Mouse (Mus musculus): ENCODE results near the gene Cep57. TPM values are rescaled to one million over a fixed set of nuclear protein-coding genes. Genes with fewer than 3 reads are reported as not detected.

The Cep57 gene
- total and polyA plus RNA-seq, 3 experiments, result 26.5 to 50.6 (median 49.4) TPM

DNA sequence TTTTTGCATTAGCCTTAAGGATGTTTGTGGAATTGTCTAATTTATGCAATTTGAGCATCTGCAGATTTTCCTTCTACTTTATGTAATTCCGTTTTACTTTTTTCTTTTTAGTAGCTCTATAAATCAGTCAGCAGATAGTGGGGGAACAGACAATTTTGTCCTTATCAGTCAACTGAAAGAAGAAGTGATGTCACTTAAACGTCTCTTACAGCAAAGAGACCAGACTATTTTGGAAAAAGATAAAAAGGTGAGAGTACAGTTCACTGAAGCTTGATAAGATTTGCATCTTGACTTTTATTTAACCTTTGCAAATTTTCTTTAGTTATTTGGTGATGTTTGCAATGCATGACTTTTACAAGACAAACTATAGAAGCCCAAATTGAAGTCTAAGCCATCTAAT, 9.8 kb upstream of the Cep57 start:
- Histone ChIP-seq H3K4me2 (ENCODE audit: insufficient read depth, low read depth, poor library complexity, severe bottlenecking) (no peak overlapping the region), H3K36me3 (replicated peaks in 1 of 2; ENCODE audit: control insufficient read depth in 1 of 2, insufficient read depth in 1 of 2, low read length in 1 of 2) (peaks cover 51 to 84% of the 10 kb centered on the region in 2 experiments), H3K79me2 (replicated peaks; ENCODE audit: control insufficient read depth, extremely low read depth, insufficient read depth, poor library complexity, severe bottlenecking) (peaks cover 9% of the 10 kb centered on the region), H3K9me3 (replicated peaks; ENCODE audit: low read length) (no peaks in the 10 kb centered on the region), H3K9ac (ENCODE audit: insufficient read depth, low read depth) (no peak overlapping the region), H3K27ac (ENCODE audit: insufficient read depth, low read depth) (no peak overlapping the region), H3K27me3 (replicated peaks) (no peaks in the 10 kb centered on the region), H3K4me3 (replicated peaks in 1 of 3; ENCODE audit: low read depth in 2 of 3, low read length in 2 of 3, poor library complexity in 1 of 3) (no peak overlapping the region), H3K4me1 (ENCODE audit: control insufficient read depth in 1 of 2, insufficient read depth in 2 of 2) (peaks cover 0 to 49% of the 10 kb centered on the region in 2 experiments; a peak in 3 of 4 replicates)
- TF ChIP-seq USF1 (IDR thresholded peaks at IDR 0.05; ENCODE audit: low read depth, low read length), result no peak
- no peak for TF ChIP-seq IRF4 (IDR thresholded peaks at IDR 0.05; ENCODE audit: low read depth, low read length)
- no peak for TF ChIP-seq JUND (conservative IDR thresholded peaks at IDR 0.05; ENCODE audit: low read depth, low read length)
- no peak for TF ChIP-seq CHD1 (IDR thresholded peaks at IDR 0.05; ENCODE audit: low read depth, low read length)
- no peak for TF ChIP-seq CTCF (conservative IDR thresholded peaks at IDR 0.05 in 1 of 2, IDR thresholded peaks at IDR 0.05 in 1 of 2; ENCODE audit: low read depth in 2 of 2, low read length in 2 of 2)
- dilution Hi-C loops (cut with MboI; ENCODE audit: extremely low pct_ligation_motif_present, extremely low pct_unique_long_range_greater_than_20kb, low sequenced_read_pairs) (no loop called here), in situ Hi-C loops (cut with MboI; ENCODE audit: low pct_ligation_motif_present, low pct_unique_long_range_greater_than_20kb, low sequenced_read_pairs) (no loop called here)
- peak; percentile 47 for DNase-seq (ENCODE audit: extremely low read depth)

GRCm38 (mm10) chr9:13835256-13835655, 8.3 kb upstream of the Cep57 start:
- dilution Hi-C loops (cut with MboI; ENCODE audit: extremely low pct_ligation_motif_present, extremely low pct_unique_long_range_greater_than_20kb, low sequenced_read_pairs) (no loop called here), in situ Hi-C loops (cut with MboI; ENCODE audit: low pct_ligation_motif_present, low pct_unique_long_range_greater_than_20kb, low sequenced_read_pairs) (no loop called here)
- H3K4me1 ChIP-seq (ENCODE audit: control insufficient read depth in 1 of 2, insufficient read depth in 2 of 2), result peaks cover 0 to 59% of the 10 kb centered on the region in 2 experiments; a peak in 3 of 4 replicates
- peak; percentile 86 for TF ChIP-seq EP300 (IDR thresholded peaks at IDR 0.05; ENCODE audit: low read length)
- no peak for TF ChIP-seq KAT2A (IDR thresholded peaks at IDR 0.05; ENCODE audit: insufficient replicate concordance, low read length)
- peak; percentile 21; the same call in 1 of the 2 replicates for TF ChIP-seq ELF1 (IDR thresholded peaks at IDR 0.05; ENCODE audit: low read depth, low read length)
- peak; percentile 76 for TF ChIP-seq IRF4 (IDR thresholded peaks at IDR 0.05; ENCODE audit: low read depth, low read length)
- no peak overlapping the region for H3K9ac ChIP-seq (ENCODE audit: insufficient read depth, low read depth)
- H3K27ac ChIP-seq (ENCODE audit: insufficient read depth, low read depth), result no peak overlapping the region
- no peak overlapping the region for H3K4me2 ChIP-seq (ENCODE audit: insufficient read depth, low read depth, poor library complexity, severe bottlenecking)
- peaks cover 49 to 82% of the 10 kb centered on the region in 2 experiments for H3K36me3 ChIP-seq (replicated peaks in 1 of 2; ENCODE audit: control insufficient read depth in 1 of 2, insufficient read depth in 1 of 2, low read length in 1 of 2)
- no peak overlapping the region for H3K4me3 ChIP-seq (replicated peaks in 1 of 3; ENCODE audit: low read depth in 2 of 3, low read length in 2 of 3, poor library complexity in 1 of 3)
- peaks cover 12% of the 10 kb centered on the region for H3K79me2 ChIP-seq (replicated peaks; ENCODE audit: control insufficient read depth, extremely low read depth, insufficient read depth, poor library complexity, severe bottlenecking)
- peak; percentile 71 for DNase-seq (ENCODE audit: extremely low read depth)
- no peaks in the 10 kb centered on the region for H3K9me3 ChIP-seq (replicated peaks; ENCODE audit: low read length)
- H3K27me3 ChIP-seq (replicated peaks), result no peaks in the 10 kb centered on the region

GRCm38 (mm10) chr9:13828087-13828441, 1.2 kb upstream of the Cep57 start:
- H3K27ac ChIP-seq (ENCODE audit: insufficient read depth, low read depth), result peak overlapping the region; percentile 57
- H3K9ac ChIP-seq (ENCODE audit: insufficient read depth, low read depth), result peak overlapping the region; percentile 97
- peak overlapping the region; percentile 86 for H3K4me2 ChIP-seq (ENCODE audit: insufficient read depth, low read depth, poor library complexity, severe bottlenecking)
- H3K4me1 ChIP-seq (ENCODE audit: control insufficient read depth in 1 of 2, insufficient read depth in 2 of 2), result peaks cover 3 to 46% of the 10 kb centered on the region in 2 experiments; a peak in 3 of 4 replicates
- H3K9me3 ChIP-seq (replicated peaks; ENCODE audit: low read length), result no peaks in the 10 kb centered on the region
- H3K79me2 ChIP-seq (replicated peaks; ENCODE audit: control insufficient read depth, extremely low read depth, insufficient read depth, poor library complexity, severe bottlenecking), result peaks cover 41% of the 10 kb centered on the region
- dilution Hi-C loops (cut with MboI; ENCODE audit: extremely low pct_ligation_motif_present, extremely low pct_unique_long_range_greater_than_20kb, low sequenced_read_pairs) (no loop called here), in situ Hi-C loops (cut with MboI; ENCODE audit: low pct_ligation_motif_present, low pct_unique_long_range_greater_than_20kb, low sequenced_read_pairs) (no loop called here)
- no peaks in the 10 kb centered on the region for H3K27me3 ChIP-seq (replicated peaks)
- no peak for TF ChIP-seq GABPA (IDR thresholded peaks at IDR 0.05; ENCODE audit: insufficient replicate concordance, low read depth, low read length)
- TF ChIP-seq KAT2A (IDR thresholded peaks at IDR 0.05; ENCODE audit: insufficient replicate concordance, low read length), result no peak
- no peak for TF ChIP-seq ZC3H11A (IDR thresholded peaks at IDR 0.05; ENCODE audit: low read depth, low read length)
- no peak for TF ChIP-seq TCF12 (IDR thresholded peaks at IDR 0.05; ENCODE audit: low read depth, low read length)
- TF ChIP-seq SIN3A (IDR thresholded peaks at IDR 0.05; ENCODE audit: low read length), result peak; percentile 42; the same call in 1 of the 2 replicates
- TF ChIP-seq NRF1 (IDR thresholded peaks at IDR 0.05; ENCODE audit: low read depth, low read length), result no peak
- no peak for TF ChIP-seq PAX5 (IDR thresholded peaks at IDR 0.05; ENCODE audit: low read length)
- no peak for TF ChIP-seq CTCF (conservative IDR thresholded peaks at IDR 0.05 in 1 of 2, IDR thresholded peaks at IDR 0.05 in 1 of 2; ENCODE audit: low read depth in 2 of 2, low read length in 2 of 2)
- TF ChIP-seq JUND (conservative IDR thresholded peaks at IDR 0.05; ENCODE audit: low read depth, low read length), result no peak
- no peak; the same call in 1 of the 2 replicates for TF ChIP-seq ZMIZ1 (IDR thresholded peaks at IDR 0.05; ENCODE audit: low read depth, low read length)
- 0 out of 2 replicates have a peak, but pooled peaks have one; percentile 7 for TF ChIP-seq EP300 (IDR thresholded peaks at IDR 0.05; ENCODE audit: low read length)
- no peak for TF ChIP-seq MEF2A (IDR thresholded peaks at IDR 0.05; ENCODE audit: borderline replicate concordance, low read depth, low read length)
- no peak for TF ChIP-seq IRF4 (IDR thresholded peaks at IDR 0.05; ENCODE audit: low read depth, low read length)
- TF ChIP-seq USF1 (IDR thresholded peaks at IDR 0.05; ENCODE audit: low read depth, low read length), result no peak
- no peak for TF ChIP-seq E2F4 (IDR thresholded peaks at IDR 0.05; ENCODE audit: insufficient replicate concordance, low read depth, low read length)
- no peak for TF ChIP-seq RCOR1 (conservative IDR thresholded peaks at IDR 0.05; ENCODE audit: low read depth, low read length)
- TF ChIP-seq ZKSCAN1 (IDR thresholded peaks at IDR 0.05; ENCODE audit: borderline replicate concordance, low read depth, low read length), result no peak
- no peak for TF ChIP-seq SMC3 (IDR thresholded peaks at IDR 0.05; ENCODE audit: low read depth, low read length)
- DNase-seq (ENCODE audit: extremely low read depth), result peak; percentile 27
- H3K4me3 ChIP-seq (replicated peaks in 1 of 3; ENCODE audit: low read depth in 2 of 3, low read length in 2 of 3, poor library complexity in 1 of 3), result peak overlapping the region; percentile 80 to 97 (median 91)
- H3K36me3 ChIP-seq (replicated peaks in 1 of 2; ENCODE audit: control insufficient read depth in 1 of 2, insufficient read depth in 1 of 2, low read length in 1 of 2), result peaks cover 18 to 35% of the 10 kb centered on the region in 2 experiments
